Mouse (Mus musculus) midbrain, embryonic 10.5 days (tissue): ENCODE measurements around the gene Podnl1. TPM values are rescaled to one million over a fixed set of nuclear protein-coding genes. Genes with fewer than 3 reads are reported as not detected.

Experiments used
- DNase-seq: peaks from one replicate; pipeline ENCODE4 v3.0.0-alpha.2; 2017; ENCODE audit warnings: low spot score
- H3K27ac ChIP-seq: fragments of 300-500 bp; sonication (generic); replicated peaks from 2 replicates; pipeline ENCODE4 v1.5.1; 2016; ENCODE audit warnings: mild to moderate bottlenecking
- H3K27me3 ChIP-seq: fragments of 300-500 bp; sonication (generic); 2 replicates; pipeline ENCODE4 v1.6.1; 2016; ENCODE audit warnings: low read depth, mild to moderate bottlenecking; ENCODE audit not compliant: poor library complexity, severe bottlenecking
- H3K36me3 ChIP-seq: fragments of 300-500 bp; sonication (generic); 2 replicates; pipeline ENCODE4 v1.6.1; 2016; ENCODE audit warnings: mild to moderate bottlenecking, moderate library complexity
- H3K4me1 ChIP-seq: fragments of 300-500 bp; sonication (generic); 2 replicates; pipeline ENCODE4 v1.6.1; 2016
- H3K4me3 ChIP-seq: fragments of 300-500 bp; sonication (generic); 2 replicates; pipeline ENCODE4 v1.5.1; 2016; ENCODE audit warnings: mild to moderate bottlenecking, moderate library complexity
- H3K9me3 ChIP-seq: fragments of 300-500 bp; sonication (generic); replicated peaks from 2 replicates; pipeline ENCODE4 v1.6.1; 2016; ENCODE audit warnings: mild to moderate bottlenecking
- WGBS: fragments of 180-500 bp; shearing (Covaris S2); methylation state at CpG from one replicate; pipeline ENCODE4 v1.1.7; 2016; 5-methylcytosine and 5-hydroxymethylcytosine counted together
- polyA plus RNA-seq: library from polyadenylated mRNA; unstranded; fragments of >200 nt; fragmentation: Nextera tagmentation; extraction: Ambion mirVana; gene quantifications from 2 replicates; pipeline ENCODE4 v1.2.1, GENCODE M21; 2016

The Podnl1 gene
- polyA plus RNA-seq, 1 experiment from 2014 or later = 0.14 TPM

DNA sequence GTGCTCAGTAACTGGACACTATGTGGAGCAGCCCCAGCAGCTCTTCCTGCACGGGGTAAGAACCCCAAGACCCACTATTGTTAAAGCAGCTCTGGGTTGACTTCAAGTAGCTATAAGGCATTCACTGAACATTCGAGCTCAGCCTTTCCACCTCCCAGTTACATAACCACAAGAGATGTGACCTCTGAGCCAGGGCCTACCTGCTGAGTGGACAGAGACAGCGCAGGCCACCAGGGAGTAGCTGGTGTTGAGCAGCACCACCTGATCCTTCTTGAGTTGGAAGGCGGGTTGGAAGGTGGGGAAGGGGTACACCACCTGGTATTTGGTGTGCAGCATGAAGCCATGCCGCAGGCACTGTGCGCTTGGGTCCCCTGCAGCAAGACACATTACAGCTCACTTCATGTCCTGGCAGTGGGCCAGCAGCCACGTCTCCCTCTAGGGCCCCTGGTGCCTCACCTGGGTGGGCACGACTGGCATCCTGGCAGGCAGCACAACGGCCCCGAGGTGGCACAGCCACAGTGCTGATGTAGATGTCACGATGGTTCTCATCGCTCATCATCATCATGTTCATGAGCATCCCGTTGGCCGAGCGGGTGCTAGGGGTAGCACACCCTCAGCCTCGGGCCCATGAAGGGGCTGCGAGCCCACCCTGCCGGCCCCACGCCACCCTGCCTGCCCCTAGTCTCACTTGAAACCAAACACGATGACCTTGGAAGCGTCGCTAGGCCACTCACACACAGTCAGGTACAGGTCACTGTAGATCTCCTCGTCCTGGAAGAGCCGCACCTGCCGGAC lies 24.1 kb upstream of the Podnl1 start:
- 95% methylated on average over 25 of the region's 25 CpGs for WGBS
- Histone ChIP-seq H3K36me3 (peaks cover 63% of the 10 kb centered on the region), H3K4me3 (no peak overlapping the region), H3K4me1 (peaks cover 41% of the 10 kb centered on the region), H3K27ac (no peak overlapping the region), H3K27me3 (no peaks in the 10 kb centered on the region), H3K9me3 (no peaks in the 10 kb centered on the region)
- no peak for DNase-seq

DNA sequence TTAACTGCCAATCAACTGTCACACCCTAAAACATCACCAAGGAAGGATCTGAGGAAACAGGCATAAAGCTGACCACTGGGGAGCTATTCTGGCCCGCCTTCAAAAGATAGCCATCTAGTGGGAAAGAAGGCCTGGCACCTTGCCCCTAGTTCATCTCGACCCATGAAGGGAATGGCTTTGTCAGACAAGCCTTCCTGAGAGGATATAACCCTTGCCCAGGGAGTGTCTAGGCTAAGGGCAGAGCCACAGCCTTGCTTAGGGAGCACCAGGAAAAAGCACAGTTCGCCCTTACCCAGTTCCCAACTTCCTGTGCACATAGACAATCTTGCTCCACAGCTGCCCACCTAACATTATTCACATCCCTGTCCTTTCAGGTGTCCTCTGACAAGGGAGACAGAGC lies 22.2 kb upstream of the Podnl1 start:
- Histone ChIP-seq H3K36me3 (peaks cover 44% of the 10 kb centered on the region), H3K9me3 (no peaks in the 10 kb centered on the region), H3K27ac (peak overlapping the region; percentile 98), H3K4me3 (peak overlapping the region; percentile 68), H3K4me1 (peaks cover 41% of the 10 kb centered on the region), H3K27me3 (no peaks in the 10 kb centered on the region)
- 67% methylated on average over 3 of the region's 3 CpGs for whole genome bisulfite sequencing
- DNase-seq = no peak

DNA sequence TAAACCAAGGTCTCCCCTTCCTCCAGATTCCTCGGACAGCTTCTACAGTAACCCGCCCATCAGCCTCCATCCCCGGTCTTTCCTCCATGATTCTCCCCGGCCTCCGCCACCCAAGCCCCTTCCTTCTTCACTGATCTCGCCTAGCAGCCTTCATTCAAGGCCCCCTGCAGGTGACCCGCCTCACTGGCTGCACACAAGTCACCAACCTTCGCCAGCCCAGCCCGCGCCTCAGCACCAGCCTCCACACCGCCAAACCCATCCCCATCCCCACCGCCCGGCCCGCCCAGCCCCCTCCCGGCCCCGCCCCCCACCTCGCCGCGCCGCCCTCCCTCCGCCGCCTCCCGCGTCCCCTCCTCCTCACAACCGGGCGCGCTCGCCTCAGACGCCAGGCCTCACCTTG lies 21.6 kb upstream of the Podnl1 start:
- peaks cover 38% of the 10 kb centered on the region for H3K36me3 ChIP-seq
- H3K4me1 ChIP-seq = peaks cover 41% of the 10 kb centered on the region
- H3K27me3 ChIP-seq = no peaks in the 10 kb centered on the region
- whole genome bisulfite sequencing = under 1% methylated on average over 28 of the region's 29 CpGs
- peak; percentile 89 for DNase-seq
- H3K9me3 ChIP-seq = no peaks in the 10 kb centered on the region
- H3K27ac ChIP-seq = peak overlapping the region; percentile 98
- peak overlapping the region; percentile 68 for H3K4me3 ChIP-seq

DNA sequence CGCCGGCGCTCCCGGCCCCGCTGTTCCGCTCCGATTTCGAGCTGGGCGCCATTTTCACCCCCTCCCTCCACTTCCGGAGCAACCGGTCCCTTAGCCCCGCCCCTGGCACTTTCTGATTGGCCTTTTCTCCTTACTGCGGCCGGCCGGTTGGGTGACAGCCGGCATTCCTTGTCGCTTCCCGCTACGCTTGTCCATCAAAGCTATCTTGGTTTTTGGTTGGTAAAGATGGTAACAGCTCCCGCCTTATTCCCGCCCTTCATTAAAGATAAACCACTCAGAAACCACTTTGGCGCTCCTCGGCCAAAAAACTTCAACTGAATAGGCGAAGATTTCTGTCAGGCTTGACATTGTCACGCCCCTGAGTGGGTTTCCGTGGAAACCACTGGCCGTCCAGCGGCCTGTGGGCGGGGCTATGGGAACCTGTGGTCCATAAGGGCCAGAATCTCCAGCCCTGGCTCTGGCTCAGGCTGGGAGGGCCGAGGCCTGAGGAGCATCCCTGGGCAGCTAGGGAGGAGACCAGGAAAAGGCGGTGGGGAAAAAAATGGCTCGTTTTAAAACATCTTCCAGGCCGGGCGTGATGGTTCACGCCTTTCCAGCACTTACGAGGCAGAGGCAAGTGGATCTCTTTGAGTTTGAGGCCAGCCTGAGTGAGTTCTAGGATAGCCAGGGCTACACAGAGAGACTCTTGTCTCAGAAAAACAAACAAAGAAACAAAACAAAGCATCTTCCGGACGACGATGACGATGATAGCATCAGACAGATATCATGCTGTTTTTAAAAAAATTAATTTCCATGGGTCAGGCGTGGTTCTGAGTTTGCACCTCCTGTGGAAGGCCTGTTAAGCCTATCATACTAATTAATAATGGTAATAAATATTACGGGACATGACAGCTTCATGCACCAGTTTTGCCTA lies 20.8 kb upstream of the Podnl1 start, which contains the start of gene Dcaf15:
Dcaf15 (minus strand) TSS at position 72 of the 913 bp plus-strand sequence.
- no peaks in the 10 kb centered on the region for H3K9me3 ChIP-seq
- H3K27me3 ChIP-seq = no peaks in the 10 kb centered on the region
- H3K27ac ChIP-seq = peak within 1 kb of the TSS; percentile 98
- DNase-seq = peak; percentile 99
- peak within 1 kb of the TSS; percentile 68 for H3K4me3 ChIP-seq
- WGBS = 8% methylated on average over 42 of the region's 42 CpGs
- H3K4me1 ChIP-seq = peaks cover 41% of the 10 kb centered on the region
- peaks cover 30% of the 10 kb centered on the region for H3K36me3 ChIP-seq

DNA sequence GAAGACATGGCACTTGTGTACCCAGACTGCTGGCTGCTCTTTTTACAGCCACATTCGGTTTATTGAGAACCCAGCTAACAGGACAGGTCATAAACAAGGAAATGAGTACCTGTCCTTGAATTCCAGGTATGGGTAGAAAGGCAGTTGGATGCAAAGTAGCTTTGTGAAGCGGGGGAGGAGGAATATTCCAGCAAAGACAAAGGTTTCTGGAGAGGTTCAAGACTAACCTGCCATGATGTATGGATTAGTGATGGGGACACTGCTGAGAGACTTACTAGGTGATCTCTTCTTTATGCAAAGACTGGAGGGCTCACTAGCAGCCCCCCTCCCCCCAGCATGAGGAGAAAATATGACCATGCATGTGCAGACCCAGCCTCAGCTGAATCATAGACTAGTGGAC lies 20.1 kb upstream of the Podnl1 start:
- WGBS = 85% methylated on average over 2 of the region's 2 CpGs
- Histone ChIP-seq H3K4me3 (no peak overlapping the region), H3K27ac (peak overlapping the region; percentile 98; the same call in 1 of the 2 replicates)

DNA sequence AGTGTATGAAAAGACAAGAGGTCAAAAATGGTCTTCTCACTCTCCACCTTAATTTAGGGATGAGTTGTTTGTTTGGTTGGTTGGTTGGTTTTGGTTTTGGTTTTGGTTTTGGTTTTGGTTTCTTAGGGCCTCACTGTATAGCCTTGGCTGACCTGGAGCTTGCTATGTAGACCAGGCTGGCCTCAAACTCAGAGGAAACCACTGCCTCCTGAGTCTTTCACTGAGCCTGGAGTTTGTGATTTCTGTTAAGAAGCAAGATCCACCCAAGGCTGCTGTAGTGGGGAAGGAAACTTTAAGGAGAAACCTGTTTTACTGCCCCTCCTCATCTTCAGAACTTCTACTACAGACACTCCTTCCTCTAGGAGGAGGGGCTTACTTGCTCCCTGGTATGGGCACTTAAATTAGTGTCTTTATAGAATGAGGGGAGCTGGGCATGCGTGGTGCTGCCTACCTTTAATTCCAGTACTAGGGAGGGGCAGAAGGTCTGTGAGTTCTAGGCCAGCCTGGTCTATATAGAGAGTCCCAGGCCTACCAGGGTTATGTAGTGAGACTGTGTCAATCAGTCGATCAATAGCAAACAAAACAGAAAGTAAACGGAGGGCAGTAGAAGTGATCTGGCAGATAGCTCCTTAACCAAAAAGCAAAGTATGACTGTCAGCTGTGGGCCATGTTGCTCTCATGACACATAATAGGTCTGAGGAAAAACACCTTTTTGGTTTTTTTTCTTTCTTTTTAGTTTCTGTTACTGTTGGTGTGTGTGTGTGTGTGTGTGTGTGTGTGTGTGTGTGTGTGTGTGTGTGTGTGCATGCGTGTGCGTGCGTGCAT lies 19.4 kb upstream of the Podnl1 start:
- H3K36me3 ChIP-seq = peaks cover 16% of the 10 kb centered on the region
- H3K4me3 ChIP-seq = no peak overlapping the region
- 96% methylated on average over 6 of the region's 6 CpGs for WGBS
- H3K27ac ChIP-seq = no peak overlapping the region
- no peak for DNase-seq
- peaks cover 40% of the 10 kb centered on the region for H3K4me1 ChIP-seq
- no peaks in the 10 kb centered on the region for H3K9me3 ChIP-seq
- no peaks in the 10 kb centered on the region for H3K27me3 ChIP-seq

More for the DNA sequence above, 20.1 kb upstream of the Podnl1 start:
- DNase-seq = no peak
- peaks cover 23% of the 10 kb centered on the region for H3K36me3 ChIP-seq
- H3K27me3 ChIP-seq = no peaks in the 10 kb centered on the region
- no peaks in the 10 kb centered on the region for H3K9me3 ChIP-seq
- peaks cover 41% of the 10 kb centered on the region for H3K4me1 ChIP-seq

DNA sequence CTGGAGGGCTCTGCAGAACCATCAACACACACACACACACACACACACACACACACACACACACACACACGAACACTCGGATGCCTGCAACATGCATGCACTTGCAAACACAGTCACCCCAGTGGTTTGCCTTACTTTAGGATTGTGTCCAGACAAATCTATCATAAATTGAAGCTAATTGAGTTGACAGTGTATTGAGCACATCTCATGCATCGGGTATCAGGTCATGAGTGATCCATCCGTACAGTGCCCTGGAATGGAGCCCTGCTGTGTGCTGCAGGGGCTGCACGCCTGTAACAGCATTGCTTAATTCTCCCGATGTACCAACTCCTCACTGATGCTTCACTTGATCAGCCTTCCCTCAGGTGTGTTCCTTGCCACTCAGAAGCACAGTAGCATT lies 10.1 kb upstream of the Podnl1 start:
- H3K4me1 ChIP-seq = no peaks in the 10 kb centered on the region
- H3K4me3 ChIP-seq = no peak overlapping the region
- H3K27ac ChIP-seq = no peak overlapping the region
- 94% methylated on average over 6 of the region's 6 CpGs for WGBS
- H3K36me3 ChIP-seq = no peaks in the 10 kb centered on the region
- H3K27me3 ChIP-seq = no peaks in the 10 kb centered on the region
- no peaks in the 10 kb centered on the region for H3K9me3 ChIP-seq
- no peak for DNase-seq

DNA sequence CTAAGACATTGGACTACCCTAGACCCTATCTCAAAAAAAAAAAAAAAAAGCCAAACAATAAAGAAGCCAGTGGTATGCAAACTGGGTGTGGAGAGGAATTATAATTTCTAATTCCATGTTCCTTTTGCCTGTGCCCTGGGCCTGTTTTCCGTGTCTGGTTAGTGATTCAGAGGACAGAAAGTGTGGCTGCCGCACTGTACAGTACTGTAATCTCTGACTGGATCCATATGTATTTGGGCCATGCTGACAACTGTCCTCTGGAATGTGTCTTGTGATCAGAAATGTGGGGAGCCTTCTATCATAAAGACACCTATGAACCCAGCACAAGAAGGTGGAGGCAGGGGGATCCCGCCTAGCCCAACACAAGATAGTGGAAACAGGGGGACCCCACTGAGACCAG lies 3.6 kb upstream of the Podnl1 start:
- DNase-seq = no peak
- peaks cover 1% of the 10 kb centered on the region for H3K4me1 ChIP-seq
- H3K27me3 ChIP-seq = no peaks in the 10 kb centered on the region
- no peaks in the 10 kb centered on the region for H3K36me3 ChIP-seq
- WGBS = 94% methylated on average over 3 of the region's 3 CpGs
- H3K9me3 ChIP-seq = no peaks in the 10 kb centered on the region
- no peak overlapping the region for H3K4me3 ChIP-seq
- no peak overlapping the region for H3K27ac ChIP-seq

DNA sequence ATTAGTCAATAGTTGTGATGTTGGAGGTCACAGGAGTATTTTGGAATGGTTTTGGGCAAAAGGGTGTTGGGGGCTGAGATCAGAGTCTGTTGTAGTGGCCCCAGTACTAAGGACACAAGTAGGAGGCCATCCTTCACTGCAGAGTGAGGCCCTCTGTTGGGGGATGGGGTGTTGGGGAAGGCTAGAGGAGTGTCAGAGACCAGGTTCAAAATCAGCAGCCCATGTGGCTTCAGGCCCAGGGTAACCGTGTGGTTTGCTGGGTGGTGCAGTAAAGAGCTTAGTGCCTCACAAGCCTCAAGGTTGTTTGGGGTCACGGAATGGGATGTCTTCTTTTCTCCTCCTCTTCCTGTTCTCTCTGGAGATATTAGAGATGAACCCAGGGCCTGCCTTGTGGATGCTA lies 953 bp downstream of the Podnl1 start:
- Histone ChIP-seq H3K27ac (no peak overlapping the region; the same call in 1 of the 2 replicates), H3K36me3 (peaks cover 4% of the 10 kb centered on the region), H3K27me3 (peaks cover 12% of the 10 kb centered on the region), H3K4me3 (no peak overlapping the region), H3K4me1 (peaks cover 14% of the 10 kb centered on the region), H3K9me3 (no peaks in the 10 kb centered on the region)
- DNase-seq = no peak
- 82% methylated on average over 2 of the region's 2 CpGs for WGBS

DNA sequence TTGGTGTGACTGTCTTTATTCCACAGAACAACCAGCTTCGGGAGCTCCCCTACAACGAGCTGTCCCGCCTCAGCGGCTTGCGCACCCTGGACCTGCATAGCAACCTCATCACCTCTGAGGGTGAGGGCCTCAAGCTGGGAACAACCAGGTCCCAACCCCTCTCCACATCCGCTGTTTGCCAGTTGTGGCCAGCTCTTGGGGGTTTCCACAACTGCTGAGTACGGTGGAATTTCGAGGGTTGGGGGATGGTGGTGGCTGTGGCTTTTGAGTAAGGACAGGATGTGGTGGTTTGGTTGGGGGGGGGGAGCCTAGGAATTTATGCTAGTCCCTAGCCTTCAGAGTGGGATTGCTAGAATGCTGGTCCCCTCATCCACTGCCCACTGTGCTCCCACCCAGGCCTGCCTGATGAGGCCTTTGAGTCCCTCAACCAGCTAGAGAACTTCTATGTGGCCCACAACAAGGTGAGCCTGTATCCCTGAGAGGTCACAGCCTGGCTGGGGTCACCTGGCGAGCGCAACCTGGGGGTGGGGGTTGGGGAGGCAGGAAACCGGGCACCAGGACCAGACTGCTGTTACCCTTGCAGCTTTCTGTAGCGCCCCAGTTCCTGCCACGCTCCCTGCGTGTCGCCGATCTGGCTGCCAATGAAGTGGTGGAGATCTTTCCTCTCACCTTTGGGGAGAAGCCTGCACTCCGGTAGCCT lies 1.6 kb downstream of the Podnl1 start:
- WGBS = 69% methylated on average over 17 of the region's 17 CpGs
- Histone ChIP-seq H3K9me3 (no peaks in the 10 kb centered on the region), H3K36me3 (peaks cover 10% of the 10 kb centered on the region), H3K27ac (0 out of 2 replicates have a peak overlapping the region, but pooled peaks have one; percentile 7), H3K4me1 (peaks cover 14% of the 10 kb centered on the region), H3K27me3 (peaks cover 12% of the 10 kb centered on the region), H3K4me3 (no peak overlapping the region)
- DNase-seq = no peak

DNA sequence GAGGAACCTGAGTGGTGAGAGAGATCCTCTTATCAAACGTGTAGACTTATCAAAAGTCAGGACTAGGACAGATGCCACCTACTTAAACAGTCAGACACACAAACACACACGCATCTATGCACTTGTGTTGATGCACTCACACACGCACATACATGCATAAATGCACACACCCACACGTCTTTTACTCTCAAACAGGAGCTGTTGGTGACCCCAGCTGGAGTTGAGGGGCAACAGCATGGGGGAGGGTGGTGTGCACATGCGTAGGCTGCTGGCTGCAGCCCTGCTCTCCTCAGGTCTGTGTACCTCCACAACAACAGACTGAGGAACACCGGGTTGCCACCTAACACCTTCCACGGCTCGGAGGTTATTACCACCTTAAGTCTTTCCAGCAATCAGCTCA lies 2.5 kb downstream of the Podnl1 start:
- peaks cover 14% of the 10 kb centered on the region for H3K4me1 ChIP-seq
- H3K4me3 ChIP-seq = no peak overlapping the region
- WGBS = 71% methylated on average over 8 of the region's 8 CpGs
- H3K27ac ChIP-seq = no peak overlapping the region
- no peaks in the 10 kb centered on the region for H3K9me3 ChIP-seq
- DNase-seq = no peak
- H3K36me3 ChIP-seq = peaks cover 19% of the 10 kb centered on the region
- H3K27me3 ChIP-seq = peaks cover 12% of the 10 kb centered on the region

DNA sequence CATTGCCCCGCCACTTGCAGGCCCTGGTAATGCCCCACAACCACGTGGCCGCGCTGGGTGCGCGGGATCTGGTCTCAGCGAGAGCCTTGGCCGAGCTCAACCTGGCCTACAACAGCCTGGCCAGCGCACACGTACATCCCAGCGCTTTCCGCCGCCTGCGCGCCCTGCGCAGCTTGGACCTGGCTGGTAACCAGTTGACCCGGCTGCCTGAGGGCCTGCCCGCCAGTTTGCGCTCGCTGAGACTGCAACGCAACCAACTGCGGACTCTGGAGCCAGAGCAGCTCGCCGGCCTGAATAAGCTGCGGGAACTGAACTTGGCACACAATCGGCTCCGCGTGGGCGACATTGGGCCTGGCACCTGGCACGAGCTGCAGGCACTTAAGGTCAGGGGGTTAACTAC lies 5.0 kb downstream of the Podnl1 start:
- no peak overlapping the region for H3K4me3 ChIP-seq
- peaks cover 14% of the 10 kb centered on the region for H3K4me1 ChIP-seq
- DNase-seq = no peak
- no peak overlapping the region for H3K27ac ChIP-seq
- peaks cover 12% of the 10 kb centered on the region for H3K27me3 ChIP-seq
- 47% methylated on average over 30 of the region's 30 CpGs for WGBS
- H3K9me3 ChIP-seq = no peaks in the 10 kb centered on the region
- peaks cover 44% of the 10 kb centered on the region for H3K36me3 ChIP-seq
